Mouse (Mus musculus): ENCODE measurements at regions not wholly inside any gene's neighbourhood (a gene's known extent, or its start where the extent isn't known, plus 50 kb on each side); places are given as distances from the start of the nearest gene placed in this dataset.
"Not testable (repeated sequence)": the region's sequence is repeated elsewhere in the genome, so short reads cannot be mapped to it uniquely, and the experiment has no call there.

- Histone ChIP-seq H3K27ac (no peak overlapping the region), H3K27me3 (ENCODE audit: insufficient read depth, poor library complexity, severe bottlenecking) (no peaks in the 10 kb centered on the region), H3K4me3 (no peak overlapping the region), H3K4me1 (replicated peaks) (no peaks in the 10 kb centered on the region; the same call in none of the 2 replicates), H3K9me3 (no peaks in the 10 kb centered on the region), H3K36me3 (no peaks in the 10 kb centered on the region)
- no peak for DNase-seq (ENCODE audit: low spot score)
- 88% methylated on average over 10 of the region's 10 CpGs for WGBS
These were observed 81.2 kb downstream of the Tomm20 start for GRCm38 (mm10) chr8:126864314-126864948.

- H3K27ac ChIP-seq; DNase-seq (ENCODE audit: low spot score); H3K27me3 ChIP-seq (ENCODE audit: insufficient read depth, poor library complexity, severe bottlenecking); H3K4me3 ChIP-seq; H3K4me1 ChIP-seq (replicated peaks); H3K36me3 ChIP-seq; H3K9me3 ChIP-seq: not testable (repeated sequence)
- WGBS, result 96% methylated on average over 1 of the region's 1 CpGs
These were observed 82.0 kb downstream of the Tomm20 start for GRCm38 (mm10) chr8:126863661-126864060.

- WGBS, result 92% methylated on average over 8 of the region's 8 CpGs
- DNase-seq (ENCODE audit: low spot score), result no peak
- no peaks in the 10 kb centered on the region for H3K27me3 ChIP-seq (ENCODE audit: insufficient read depth, poor library complexity, severe bottlenecking)
- no peaks in the 10 kb centered on the region for H3K36me3 ChIP-seq
- H3K4me1 ChIP-seq (replicated peaks), result no peaks in the 10 kb centered on the region; the same call in none of the 2 replicates
- no peak overlapping the region for H3K4me3 ChIP-seq
- no peaks in the 10 kb centered on the region for H3K9me3 ChIP-seq
- no peak overlapping the region for H3K27ac ChIP-seq
These were observed 83.9 kb downstream of the Tomm20 start for GRCm38 (mm10) chr8:126861754-126862153.

- WGBS, result 88% methylated on average over 7 of the region's 7 CpGs
- Histone ChIP-seq H3K27ac (no peak overlapping the region), H3K9me3 (no peaks in the 10 kb centered on the region), H3K27me3 (ENCODE audit: insufficient read depth, poor library complexity, severe bottlenecking) (no peaks in the 10 kb centered on the region), H3K4me3 (no peak overlapping the region), H3K36me3 (no peaks in the 10 kb centered on the region), H3K4me1 (replicated peaks) (no peaks in the 10 kb centered on the region; the same call in none of the 2 replicates)
- no peak for DNase-seq (ENCODE audit: low spot score)
These were observed 85.0 kb downstream of the Tomm20 start for GRCm38 (mm10) chr8:126860630-126861029.

- no peak for DNase-seq (ENCODE audit: low spot score)
- Histone ChIP-seq H3K27ac (no peak overlapping the region), H3K4me3 (no peak overlapping the region), H3K27me3 (ENCODE audit: insufficient read depth, poor library complexity, severe bottlenecking) (no peaks in the 10 kb centered on the region), H3K9me3 (no peaks in the 10 kb centered on the region), H3K36me3 (no peaks in the 10 kb centered on the region), H3K4me1 (replicated peaks) (no peaks in the 10 kb centered on the region; the same call in none of the 2 replicates)
- 92% methylated on average over 5 of the region's 5 CpGs for WGBS
These were observed 85.8 kb downstream of the Tomm20 start for GRCm38 (mm10) chr8:126859706-126860424.

- H3K9me3 ChIP-seq, result no peaks in the 10 kb centered on the region
- H3K36me3 ChIP-seq, result no peaks in the 10 kb centered on the region
- H3K27ac ChIP-seq, result no peak overlapping the region
- H3K4me3 ChIP-seq, result no peak overlapping the region
- no peak for DNase-seq (ENCODE audit: low spot score)
- no peaks in the 10 kb centered on the region for H3K27me3 ChIP-seq (ENCODE audit: insufficient read depth, poor library complexity, severe bottlenecking)
- 82% methylated on average over 13 of the region's 13 CpGs for WGBS
- peaks cover 19% of the 10 kb centered on the region for H3K4me1 ChIP-seq (replicated peaks)
These were observed 88.1 kb downstream of the Tomm20 start for GRCm38 (mm10) chr8:126857307-126858203.

- WGBS, result 85% methylated on average over 5 of the region's 5 CpGs
- Histone ChIP-seq H3K36me3 (no peaks in the 10 kb centered on the region), H3K27me3 (ENCODE audit: insufficient read depth, poor library complexity, severe bottlenecking) (no peaks in the 10 kb centered on the region), H3K27ac (no peak overlapping the region), H3K4me3 (no peak overlapping the region), H3K4me1 (replicated peaks) (peaks cover 23% of the 10 kb centered on the region), H3K9me3 (no peaks in the 10 kb centered on the region)
- no peak for DNase-seq (ENCODE audit: low spot score)
These were observed 89.7 kb downstream of the Tomm20 start for GRCm38 (mm10) chr8:126855914-126856313.

GRCm38 (mm10) chr8:126855056-126855609 lies 90.5 kb downstream of the Tomm20 start:
- H3K27me3 ChIP-seq (ENCODE audit: insufficient read depth, poor library complexity, severe bottlenecking), result no peaks in the 10 kb centered on the region
- 77% methylated on average over 2 of the region's 2 CpGs for WGBS
- no peak overlapping the region for H3K27ac ChIP-seq
- DNase-seq (ENCODE audit: low spot score), result no peak
- H3K36me3 ChIP-seq, result no peaks in the 10 kb centered on the region
- H3K4me1 ChIP-seq (replicated peaks), result peaks cover 23% of the 10 kb centered on the region
- H3K9me3 ChIP-seq, result no peaks in the 10 kb centered on the region
- no peak overlapping the region for H3K4me3 ChIP-seq

- peaks cover 31% of the 10 kb centered on the region for H3K4me1 ChIP-seq (replicated peaks)
- H3K4me3 ChIP-seq, result no peak overlapping the region
- DNase-seq (ENCODE audit: low spot score), result no peak
- WGBS, result 68% methylated on average over 22 of the region's 22 CpGs
- no peaks in the 10 kb centered on the region for H3K36me3 ChIP-seq
- H3K9me3 ChIP-seq, result no peaks in the 10 kb centered on the region
- H3K27me3 ChIP-seq (ENCODE audit: insufficient read depth, poor library complexity, severe bottlenecking), result no peaks in the 10 kb centered on the region
- peak overlapping the region; percentile 81 for H3K27ac ChIP-seq
These were observed 91.3 kb downstream of the Tomm20 start for GRCm38 (mm10) chr8:126854121-126855055.

- no peaks in the 10 kb centered on the region for H3K36me3 ChIP-seq
- WGBS, result 35% methylated on average over 10 of the region's 10 CpGs
- H3K27me3 ChIP-seq (ENCODE audit: insufficient read depth, poor library complexity, severe bottlenecking), result no peaks in the 10 kb centered on the region
- H3K27ac ChIP-seq, result peak overlapping the region; percentile 72
- H3K9me3 ChIP-seq, result no peaks in the 10 kb centered on the region
- DNase-seq (ENCODE audit: low spot score), result peak; percentile 36
- peaks cover 42% of the 10 kb centered on the region for H3K4me1 ChIP-seq (replicated peaks)
- H3K4me3 ChIP-seq, result no peak overlapping the region
These were observed 92.8 kb downstream of the Tomm20 start for GRCm38 (mm10) chr8:126852663-126853390.

- no peak for DNase-seq (ENCODE audit: low spot score)
- no peaks in the 10 kb centered on the region for H3K9me3 ChIP-seq
- H3K36me3 ChIP-seq, result no peaks in the 10 kb centered on the region
- no peak overlapping the region for H3K4me3 ChIP-seq
- peaks cover 49% of the 10 kb centered on the region for H3K4me1 ChIP-seq (replicated peaks)
- H3K27ac ChIP-seq, result peak overlapping the region; percentile 72
- 63% methylated on average over 5 of the region's 5 CpGs for WGBS
- H3K27me3 ChIP-seq (ENCODE audit: insufficient read depth, poor library complexity, severe bottlenecking), result no peaks in the 10 kb centered on the region
These were observed 93.5 kb downstream of the Tomm20 start for GRCm38 (mm10) chr8:126852184-126852583.

All from hindbrain, embryonic 10.5 days (tissue).